Mouse (Mus musculus) brain, embryonic 14.5 days (tissue): Measurements from ENCODE around the gene Snf8.

Experiments used
- CTCF ChIP-seq: fragments of 200-500 bp; IDR thresholded peaks from 2 replicates; pipeline ENCODE4 v1.5.1; 2012; ENCODE audit warnings: inconsistent platforms, mild to moderate bottlenecking, moderate library complexity, borderline replicate concordance; ENCODE audit not compliant: insufficient read depth, insufficient read length; ENCODE audit errors: extremely low read depth
- POLR2A ChIP-seq: fragments of 200-500 bp; IDR thresholded peaks from 2 replicates; pipeline ENCODE4 v1.6.1; 2012; ENCODE audit warnings: mild to moderate bottlenecking, inconsistent platforms, borderline replicate concordance; ENCODE audit not compliant: poor library complexity, insufficient read depth, insufficient read length, severe bottlenecking; ENCODE audit errors: extremely low read depth

DNA sequence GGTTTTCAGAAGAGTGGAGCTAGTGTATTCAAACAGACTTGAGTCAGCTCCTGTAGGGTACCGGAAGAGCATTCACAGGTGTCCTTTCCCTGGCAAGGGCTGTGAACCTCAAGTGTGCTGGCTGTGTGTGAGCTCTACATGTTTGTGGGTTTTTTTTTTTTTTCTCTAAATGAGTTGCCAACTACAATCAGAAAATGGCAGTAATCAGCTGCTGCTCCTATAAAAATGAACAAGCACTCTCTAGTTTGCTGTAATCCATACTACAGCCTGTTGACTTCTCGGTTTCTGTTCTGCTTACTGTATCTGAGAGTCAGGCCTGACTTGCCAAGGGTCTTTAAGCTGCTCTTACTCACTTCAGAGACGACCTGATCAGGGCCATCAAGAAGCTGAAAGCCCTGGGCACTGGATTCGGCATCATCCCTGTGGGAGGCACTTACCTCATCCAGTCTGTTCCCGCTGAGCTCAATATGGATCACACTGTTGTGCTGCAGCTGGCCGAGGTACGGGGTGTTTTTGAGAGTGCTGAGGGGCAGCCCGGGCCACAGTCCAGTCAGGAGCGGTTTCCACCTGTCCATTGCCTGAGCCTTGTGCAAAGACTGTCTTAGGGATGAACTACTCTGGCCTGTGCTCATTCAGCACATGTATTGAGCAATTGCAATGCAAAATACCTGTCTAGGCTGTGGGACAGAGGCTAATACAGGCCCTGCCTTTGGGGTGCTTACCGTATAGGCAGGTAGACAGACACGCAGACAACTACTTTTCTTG, 10.3 kb downstream of the Snf8 start:
- no peak for TF ChIP-seq CTCF
- no peak for TF ChIP-seq POLR2A
